Mouse (Mus musculus) embryonic facial prominence, embryonic 12.5 days (tissue): ENCODE results near the gene Birc5. TPM values are rescaled to one million over a fixed set of nuclear protein-coding genes. Genes with fewer than 3 reads are reported as not detected.

Experiments
- ATAC-seq: fragments of 200-750 bp; cut with Nextera tagmentation; 2 replicates; pipeline ENCODE4 v1.8.0; 2017; ENCODE audit not compliant: insufficient number of reproducible peaks, insufficient read depth, low FRiP score, low TSS enrichment
- H3K27ac ChIP-seq: fragments of 300-500 bp; sonication (generic); 2 replicates; pipeline ENCODE4 v1.5.1; 2016; ENCODE audit warnings: mild to moderate bottlenecking
- H3K27me3 ChIP-seq: fragments of 300-500 bp; sonication (generic); 2 replicates; pipeline ENCODE4 v1.6.1; 2016; ENCODE audit warnings: mild to moderate bottlenecking, moderate library complexity
- H3K36me3 ChIP-seq: fragments of 300-500 bp; sonication (generic); 2 replicates; pipeline ENCODE4 v1.6.1; 2016; ENCODE audit warnings: mild to moderate bottlenecking
- H3K4me1 ChIP-seq: fragments of 300-500 bp; sonication (generic); 2 replicates; pipeline ENCODE4 v1.6.1; 2016
- H3K4me2 ChIP-seq: fragments of 300-500 bp; sonication (generic); replicated peaks from 2 replicates; pipeline ENCODE4 v1.6.1; 2016; ENCODE audit warnings: mild to moderate bottlenecking, moderate library complexity
- H3K4me3 ChIP-seq: fragments of 300-500 bp; sonication (generic); 2 replicates; pipeline ENCODE4 v1.5.1; 2016; ENCODE audit warnings: mild to moderate bottlenecking
- H3K9ac ChIP-seq: fragments of 300-500 bp; sonication (generic); 2 replicates; pipeline ENCODE4 v1.6.1; 2016; ENCODE audit warnings: mild to moderate bottlenecking, moderate library complexity
- H3K9me3 ChIP-seq: fragments of 300-500 bp; sonication (generic); 2 replicates; pipeline ENCODE4 v1.6.1; 2016; ENCODE audit warnings: mild to moderate bottlenecking, moderate library complexity
- WGBS: fragments of 180-500 bp; shearing (Covaris S2); methylation state at CpG from one replicate; pipeline ENCODE4 v1.1.7; 2016; 5-methylcytosine and 5-hydroxymethylcytosine counted together
- polyA plus RNA-seq: library from polyadenylated mRNA; unstranded; fragments of >200 nt; fragmentation: Nextera tagmentation; extraction: Ambion mirVana; gene quantifications from 2 replicates; pipeline ENCODE4 v1.2.1, GENCODE M21; 2016

Gene Birc5
- polyA plus RNA-seq, 1 experiment from 2014 or later = 312 TPM

DNA sequence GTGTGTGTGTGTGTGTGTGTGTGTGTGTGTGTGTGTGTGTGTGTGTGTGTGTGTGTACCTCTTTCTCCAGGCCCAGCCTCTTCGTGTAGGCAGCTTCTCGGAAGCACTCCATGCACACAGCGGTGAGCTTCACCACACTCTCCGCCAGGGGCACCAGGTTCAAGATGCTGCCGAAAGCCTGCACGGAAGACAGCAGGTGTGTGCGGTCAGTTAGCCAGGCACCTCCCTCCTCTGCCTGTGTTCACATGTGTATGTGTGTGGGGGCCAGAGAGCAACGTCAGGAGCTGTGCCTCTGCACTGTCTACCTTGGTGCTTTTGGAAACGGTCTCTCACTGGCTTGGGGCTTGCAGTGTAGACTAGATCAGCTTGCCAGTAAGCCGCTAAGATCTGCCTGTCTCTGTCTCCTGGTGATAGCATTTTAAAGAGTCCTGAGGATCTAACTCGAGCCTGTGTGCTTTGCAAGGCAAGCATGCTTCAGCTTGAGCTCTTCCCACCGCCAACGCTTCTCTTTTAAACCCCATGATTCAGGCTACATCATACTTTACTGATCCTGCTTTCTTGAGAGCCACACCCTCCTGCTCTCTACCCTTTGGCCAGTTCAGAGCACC lies 32.6 kb upstream of the Birc5 start:
- ATAC-seq = no peak
- H3K4me2 ChIP-seq = no peak overlapping the region
- H3K9ac ChIP-seq = no peak overlapping the region
- no peaks in the 10 kb centered on the region for H3K27me3 ChIP-seq
- WGBS = 87% methylated on average over 11 of the region's 13 CpGs
- H3K4me3 ChIP-seq = no peak overlapping the region
- no peaks in the 10 kb centered on the region for H3K9me3 ChIP-seq
- H3K36me3 ChIP-seq = peaks cover 88% of the 10 kb centered on the region
- no peaks in the 10 kb centered on the region for H3K4me1 ChIP-seq
- no peak overlapping the region for H3K27ac ChIP-seq

DNA sequence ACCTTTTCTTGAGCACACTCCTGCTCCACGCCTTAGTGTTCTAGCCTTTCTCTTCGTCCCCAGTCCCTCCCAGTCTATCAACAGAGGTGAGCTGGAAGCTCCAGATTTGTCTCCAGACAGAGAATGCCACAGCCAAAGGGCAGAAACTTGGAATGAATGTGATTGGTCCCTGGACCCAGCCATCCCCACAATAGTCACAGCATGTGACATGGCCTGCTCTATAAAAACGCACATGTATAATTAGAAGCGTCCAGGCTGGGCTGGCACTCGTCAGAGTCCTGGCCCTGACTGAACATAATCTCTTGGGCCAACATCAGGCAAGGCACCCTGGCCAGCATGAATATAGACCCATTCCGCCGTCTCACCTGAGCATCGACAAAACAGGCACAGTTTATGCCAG lies 30.0 kb upstream of the Birc5 start:
- Histone ChIP-seq H3K36me3 (peaks cover 80% of the 10 kb centered on the region), H3K27ac (no peak overlapping the region), H3K9me3 (no peaks in the 10 kb centered on the region), H3K4me2 (no peak overlapping the region), H3K27me3 (no peaks in the 10 kb centered on the region), H3K4me3 (no peak overlapping the region), H3K9ac (no peak overlapping the region), H3K4me1 (peaks cover 9% of the 10 kb centered on the region)
- WGBS = 75% methylated on average over 8 of the region's 8 CpGs
- no peak for ATAC-seq

DNA sequence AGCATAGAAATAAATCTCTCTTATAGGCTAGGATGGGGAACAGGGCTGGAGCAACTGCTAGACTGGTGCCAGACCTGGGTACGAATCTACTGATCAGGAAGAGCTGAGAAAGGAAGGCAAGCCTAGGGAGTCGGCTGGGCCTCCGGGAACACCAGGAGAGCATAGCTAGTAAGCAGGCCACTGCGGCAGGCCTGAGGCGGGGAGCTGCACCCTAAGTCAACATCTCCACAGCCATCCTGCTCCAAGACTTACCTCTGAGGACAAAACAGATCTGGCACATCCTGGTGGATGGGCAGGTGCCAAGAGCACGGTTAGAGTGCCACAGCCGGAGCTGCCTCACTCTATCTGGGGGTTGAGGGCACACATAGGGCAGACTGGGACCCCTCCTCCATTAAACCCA lies 28.9 kb upstream of the Birc5 start:
- Histone ChIP-seq H3K4me3 (no peak overlapping the region), H3K4me1 (peaks cover 14% of the 10 kb centered on the region), H3K27me3 (no peaks in the 10 kb centered on the region), H3K4me2 (no peak overlapping the region), H3K27ac (no peak overlapping the region), H3K9ac (no peak overlapping the region), H3K9me3 (no peaks in the 10 kb centered on the region), H3K36me3 (peaks cover 70% of the 10 kb centered on the region)
- no peak for ATAC-seq
- WGBS = 92% methylated on average over 7 of the region's 7 CpGs

DNA sequence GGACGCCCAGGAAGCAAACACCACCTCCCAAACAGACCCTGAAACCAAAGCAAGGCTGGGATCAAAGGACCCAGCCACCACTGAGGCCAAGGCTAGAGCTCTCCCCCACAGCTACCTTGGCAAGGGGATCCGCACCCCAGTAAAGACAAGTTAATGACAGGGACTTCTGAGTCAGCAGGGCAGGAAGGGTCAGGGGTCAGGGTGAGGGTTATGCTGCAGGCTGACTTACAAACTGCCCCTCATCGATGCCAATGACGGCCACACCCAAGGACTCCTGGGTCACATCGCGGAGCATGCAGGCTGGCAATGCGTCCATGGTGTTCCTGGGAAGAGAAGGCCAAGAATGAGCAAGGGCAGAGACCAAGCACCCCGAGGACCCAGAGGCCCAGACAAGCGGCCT lies 27.2 kb upstream of the Birc5 start:
- no peaks in the 10 kb centered on the region for H3K9me3 ChIP-seq
- H3K4me1 ChIP-seq = peaks cover 21% of the 10 kb centered on the region
- H3K27me3 ChIP-seq = no peaks in the 10 kb centered on the region
- no peak overlapping the region for H3K4me2 ChIP-seq
- 80% methylated on average over 9 of the region's 9 CpGs for WGBS
- no peak overlapping the region for H3K9ac ChIP-seq
- H3K36me3 ChIP-seq = peaks cover 54% of the 10 kb centered on the region
- no peak overlapping the region for H3K27ac ChIP-seq
- ATAC-seq = no peak
- H3K4me3 ChIP-seq = no peak overlapping the region

DNA sequence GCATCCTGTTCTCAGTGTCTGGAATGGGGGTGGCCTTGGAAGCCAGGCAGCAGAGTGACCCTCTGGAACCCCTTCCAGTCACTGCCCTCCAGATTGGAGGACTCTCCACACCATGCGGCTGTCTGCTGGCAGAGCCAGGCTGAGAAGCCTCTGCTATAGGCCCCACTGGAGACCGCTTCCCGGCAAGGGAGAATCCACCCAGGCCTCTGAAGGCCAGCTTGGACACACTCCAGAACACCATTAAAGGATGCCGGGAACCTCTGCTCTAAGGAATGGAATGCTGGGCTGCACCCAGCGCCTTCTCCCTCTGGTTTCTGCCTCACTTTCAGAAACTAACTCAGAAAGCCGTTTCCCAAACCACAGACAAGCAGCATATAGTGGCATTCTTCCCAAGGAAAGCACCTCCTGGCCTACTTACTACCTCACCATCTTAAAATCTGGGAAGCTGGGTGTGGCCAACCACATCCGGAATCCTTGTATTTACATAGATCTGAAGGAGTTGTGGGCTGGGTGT lies 26.3 kb upstream of the Birc5 start:
- Histone ChIP-seq H3K4me3 (no peak overlapping the region), H3K9ac (no peak overlapping the region), H3K9me3 (no peaks in the 10 kb centered on the region), H3K4me2 (no peak overlapping the region), H3K27me3 (no peaks in the 10 kb centered on the region), H3K36me3 (peaks cover 47% of the 10 kb centered on the region), H3K4me1 (peaks cover 28% of the 10 kb centered on the region), H3K27ac (no peak overlapping the region)
- ATAC-seq = no peak
- 84% methylated on average over 7 of the region's 7 CpGs for WGBS

DNA sequence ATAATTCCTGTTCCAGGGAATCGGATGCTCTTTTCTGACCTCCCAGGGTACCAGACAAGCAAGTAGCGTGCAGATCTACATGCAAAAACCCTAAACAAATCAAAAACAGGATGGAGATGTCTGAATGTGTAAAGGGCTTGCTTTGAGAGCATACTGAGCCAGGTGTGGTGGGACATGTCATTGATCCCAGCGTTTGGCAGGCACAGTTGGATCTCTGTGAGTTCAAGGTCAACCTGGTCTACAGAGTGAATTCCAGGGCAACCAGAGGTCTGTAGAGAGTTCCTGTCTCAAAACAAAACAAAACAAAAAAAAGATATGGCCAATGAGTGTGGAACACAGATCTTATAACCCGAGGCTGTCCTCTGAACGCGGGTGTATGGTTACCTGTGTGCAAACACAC lies 25.6 kb upstream of the Birc5 start:
- Histone ChIP-seq H3K27ac (no peak overlapping the region), H3K27me3 (no peaks in the 10 kb centered on the region), H3K4me1 (peaks cover 35% of the 10 kb centered on the region), H3K36me3 (peaks cover 41% of the 10 kb centered on the region), H3K9ac (no peak overlapping the region), H3K4me3 (no peak overlapping the region), H3K9me3 (no peaks in the 10 kb centered on the region), H3K4me2 (no peak overlapping the region)
- WGBS = 87% methylated on average over 6 of the region's 6 CpGs
- ATAC-seq = no peak

DNA sequence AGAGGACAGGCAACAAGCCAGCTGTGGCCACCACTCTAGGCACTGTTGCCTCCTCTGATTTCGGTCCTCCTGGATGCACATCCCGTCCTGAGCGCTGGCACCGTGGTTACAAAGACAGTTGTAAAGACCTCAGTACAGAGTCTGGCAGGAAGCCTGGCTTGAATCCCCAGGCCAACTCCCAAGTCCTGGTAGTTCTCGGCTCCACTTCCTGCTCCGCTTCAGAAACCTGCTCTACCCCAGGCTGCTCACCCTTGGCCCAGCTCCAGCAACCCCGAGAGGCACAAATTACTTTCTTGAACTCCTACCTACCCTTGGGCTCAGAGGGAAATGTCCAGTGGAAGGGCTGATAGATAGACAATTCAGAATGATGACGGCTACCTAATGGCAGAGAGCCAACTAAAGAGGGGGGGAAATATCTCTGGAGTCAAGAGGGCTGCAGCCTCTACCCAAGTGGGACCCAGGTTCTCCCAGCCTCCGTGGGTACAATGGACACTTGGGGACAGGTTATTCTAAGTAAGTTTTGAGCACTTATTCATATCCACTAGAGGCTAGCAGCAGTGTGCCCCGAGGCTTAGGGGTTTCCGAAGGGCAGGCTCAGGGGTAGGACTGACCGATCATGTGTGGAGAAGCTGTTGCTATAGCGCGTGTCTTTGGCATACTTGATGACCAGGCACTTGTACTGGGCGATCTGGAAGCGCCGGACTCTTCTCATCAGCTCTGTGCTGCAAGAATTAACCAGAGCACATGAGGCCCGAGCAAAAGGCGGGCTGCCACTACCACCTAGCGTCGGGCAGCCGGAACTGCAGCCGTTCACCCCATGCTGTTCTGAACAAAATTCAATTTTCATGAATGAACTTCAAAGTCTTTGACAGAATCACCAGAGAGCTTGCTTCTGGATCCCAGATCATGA lies 24.7 kb upstream of the Birc5 start:
- Histone ChIP-seq H3K27me3 (no peaks in the 10 kb centered on the region), H3K9ac (peak overlapping the region; percentile 63), H3K4me2 (peak overlapping the region; percentile 78), H3K36me3 (peaks cover 32% of the 10 kb centered on the region), H3K4me1 (peaks cover 41% of the 10 kb centered on the region), H3K27ac (0 out of 2 replicates have a peak overlapping the region, but pooled peaks have one; percentile 92), H3K4me3 (peak overlapping the region; percentile 56), H3K9me3 (no peaks in the 10 kb centered on the region)
- 25% methylated on average over 23 of the region's 23 CpGs for WGBS
- ATAC-seq = peak; percentile 44

DNA sequence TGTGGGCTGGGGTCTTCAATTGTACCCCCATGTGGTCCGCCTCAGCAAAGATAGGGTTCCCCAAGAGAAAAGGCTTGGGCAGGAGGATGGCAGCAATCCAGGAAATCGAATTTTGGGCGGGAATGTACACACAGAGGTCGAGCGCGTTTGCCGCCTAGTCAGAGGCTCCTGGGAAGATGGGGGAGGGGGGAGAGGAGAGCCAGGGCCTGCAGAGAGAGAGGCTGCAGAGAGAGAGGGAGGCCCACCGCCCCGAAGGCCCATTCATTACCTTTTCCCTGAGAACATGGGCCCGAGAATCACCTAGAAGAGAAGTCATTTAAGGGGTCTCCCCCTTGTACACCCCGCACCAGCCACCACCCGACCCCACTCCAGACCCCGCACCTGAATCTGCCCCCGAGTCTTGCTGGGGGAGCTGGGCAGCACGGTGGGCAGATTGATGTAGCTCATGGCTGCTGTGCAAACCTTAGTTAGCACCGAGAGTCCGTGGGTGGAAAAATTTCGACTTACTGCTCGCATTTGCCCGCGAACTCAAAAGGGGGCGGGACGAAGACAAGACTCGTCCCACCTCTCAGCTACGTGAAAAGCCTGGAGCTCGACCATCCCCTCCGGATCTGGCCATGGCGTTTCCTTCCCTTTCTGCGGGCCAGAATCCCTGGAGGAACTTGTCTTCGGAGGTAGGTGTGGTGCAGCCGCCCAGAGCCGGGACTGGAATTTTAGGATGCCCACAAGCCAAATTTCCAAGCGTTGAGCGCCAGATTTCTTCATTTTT lies 23.5 kb upstream of the Birc5 start, which contains the start of the genes Afmid and Tk1:
Gene Afmid, plus strand, starts transcription at position 592 of the 769 bp plus-strand sequence.
Gene Tk1, minus strand, starts transcription at position 760 of the 769 bp plus-strand sequence.
- H3K4me2 ChIP-seq = peak within 1 kb of the TSS; percentile 78
- peak within 1 kb of the TSS; percentile 92 for H3K27ac ChIP-seq
- no peaks in the 10 kb centered on the region for H3K9me3 ChIP-seq
- no peaks in the 10 kb centered on the region for H3K27me3 ChIP-seq
- WGBS = under 1% methylated on average over 34 of the region's 34 CpGs
- peak; percentile 73; the same call in 1 of the 2 replicates for ATAC-seq
- H3K36me3 ChIP-seq = peaks cover 20% of the 10 kb centered on the region
- peak within 1 kb of the TSS; percentile 56 for H3K4me3 ChIP-seq
- H3K4me1 ChIP-seq = peaks cover 41% of the 10 kb centered on the region
- peak within 1 kb of the TSS; percentile 63 for H3K9ac ChIP-seq

DNA sequence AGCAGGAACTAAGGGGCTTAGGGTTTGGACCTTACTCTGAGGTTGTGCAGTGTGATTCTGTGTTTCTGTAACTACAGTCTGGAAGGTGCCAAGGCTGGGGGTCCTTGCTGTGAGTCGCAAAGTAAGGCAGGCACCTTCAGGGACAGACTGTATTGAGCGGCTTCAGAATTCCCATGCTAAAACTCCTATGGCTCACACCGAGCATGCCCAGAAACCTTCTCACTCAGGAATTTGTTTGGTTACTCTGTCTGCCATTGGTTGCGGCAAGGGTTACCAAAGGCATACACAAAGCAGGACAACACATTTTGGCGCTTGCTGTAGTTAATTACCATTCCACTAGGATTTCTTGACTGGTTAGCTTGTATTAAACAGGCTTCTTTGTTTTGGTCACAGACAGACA lies 22.9 kb upstream of the Birc5 start:
- Histone ChIP-seq H3K4me2 (peak overlapping the region; percentile 78), H3K36me3 (peaks cover 13% of the 10 kb centered on the region), H3K4me3 (peak overlapping the region; percentile 56), H3K27ac (peak overlapping the region; percentile 92), H3K27me3 (no peaks in the 10 kb centered on the region), H3K9ac (peak overlapping the region; percentile 63), H3K9me3 (no peaks in the 10 kb centered on the region), H3K4me1 (peaks cover 41% of the 10 kb centered on the region)
- peak; percentile 8; the same call in 1 of the 2 replicates for ATAC-seq
- WGBS = 4% methylated on average over 5 of the region's 5 CpGs

DNA sequence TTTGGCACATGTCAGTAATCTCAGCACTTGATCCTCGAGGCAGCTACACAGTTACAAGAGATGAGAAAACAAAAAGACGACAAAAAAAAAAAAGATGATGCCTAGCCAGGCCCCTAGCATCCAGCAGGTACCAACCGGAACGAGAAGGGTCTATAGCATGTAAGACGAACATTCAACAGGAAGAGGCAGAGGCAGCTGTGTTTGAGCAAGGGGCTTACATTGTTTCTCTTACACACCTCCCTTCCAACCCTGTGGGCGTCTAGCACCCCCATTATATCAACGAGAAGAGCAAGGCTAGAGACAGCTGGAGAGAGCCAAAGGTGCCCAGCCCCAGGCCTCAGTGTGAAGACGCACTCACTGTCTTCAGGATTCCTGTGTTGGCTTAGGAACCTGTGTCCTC lies 22.1 kb upstream of the Birc5 start:
- peak overlapping the region; percentile 92; the same call in 1 of the 2 replicates for H3K27ac ChIP-seq
- H3K4me2 ChIP-seq = peak overlapping the region; percentile 78
- H3K27me3 ChIP-seq = no peaks in the 10 kb centered on the region
- peak overlapping the region; percentile 56; the same call in 1 of the 2 replicates for H3K4me3 ChIP-seq
- H3K4me1 ChIP-seq = peaks cover 41% of the 10 kb centered on the region
- no peak for ATAC-seq
- peaks cover 6% of the 10 kb centered on the region for H3K36me3 ChIP-seq
- 0 out of 2 replicates have a peak overlapping the region, but pooled peaks have one; percentile 63 for H3K9ac ChIP-seq
- WGBS = 66% methylated on average over 8 of the region's 8 CpGs
- H3K9me3 ChIP-seq = no peaks in the 10 kb centered on the region

DNA sequence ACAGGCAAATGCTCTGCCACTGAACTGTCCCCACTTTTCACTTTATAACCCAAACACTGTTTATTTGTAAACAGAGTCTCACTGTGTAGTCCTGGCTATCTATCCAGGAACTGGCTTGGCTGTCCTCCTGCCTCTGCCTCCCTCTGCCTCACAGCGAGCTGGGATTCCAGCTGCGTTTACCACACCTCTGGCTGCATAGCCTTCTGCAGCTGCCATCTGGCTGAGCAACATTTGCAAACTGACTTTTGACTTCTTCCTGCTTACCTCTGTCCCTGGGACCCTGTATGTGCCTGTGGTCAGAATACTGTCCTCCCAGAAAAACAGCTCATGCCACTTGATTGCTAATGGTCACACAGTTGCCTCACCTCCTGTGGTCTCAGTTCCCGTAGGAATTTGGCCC lies 21.7 kb upstream of the Birc5 start:
- no peak overlapping the region for H3K9ac ChIP-seq
- no peaks in the 10 kb centered on the region for H3K27me3 ChIP-seq
- H3K27ac ChIP-seq = no peak overlapping the region
- no peak for ATAC-seq
- H3K4me3 ChIP-seq = no peak overlapping the region
- H3K4me2 ChIP-seq = no peak overlapping the region
- H3K9me3 ChIP-seq = no peaks in the 10 kb centered on the region
- 64% methylated on average over 3 of the region's 3 CpGs for WGBS
- H3K36me3 ChIP-seq = peaks cover 1% of the 10 kb centered on the region; the same call in 1 of the 2 replicates
- H3K4me1 ChIP-seq = peaks cover 45% of the 10 kb centered on the region
